Mouse (Mus musculus) midbrain, embryonic 11.5 days (tissue): Measurements from ENCODE around the gene Ndel1. TPM values are rescaled to one million over a fixed set of nuclear protein-coding genes. Genes with fewer than 3 reads are reported as not detected.

Experiments used
- polyA plus RNA-seq: library from polyadenylated mRNA; unstranded; fragments of >200 nt; fragmentation: Nextera tagmentation; extraction: Ambion mirVana; gene quantifications from 2 replicates; pipeline ENCODE4 v1.2.1, GENCODE M21; 2014

Gene Ndel1
- polyA plus RNA-seq, 1 experiment from 2014 or later, result 47.6 TPM

Other genes starting within 250 kb of the Ndel1 start
- gene Myh10, start 180.3 kb downstream of the Ndel1 start, polyA plus RNA-seq, result 139 and 141 TPM in 2 replicates
- 0.04 and 0.07 TPM in 2 replicates for gene Rnf222, start 16.7 kb upstream of the Ndel1 start, polyA plus RNA-seq
- 841 and 881 TPM in 2 replicates for gene Rpl26, start 29.7 kb upstream of the Ndel1 start, polyA plus RNA-seq
- gene Odf4, start 55.2 kb upstream of the Ndel1 start, polyA plus RNA-seq, result not detected in 2 replicates
- gene Arhgef15, start 85.6 kb upstream of the Ndel1 start, polyA plus RNA-seq, result 3.7 and 4.2 TPM in 2 replicates
- gene Slc25a35, start 96.3 kb upstream of the Ndel1 start, polyA plus RNA-seq, result 1.1 and 1.2 TPM in 2 replicates
- 54.5 and 55.3 TPM in 2 replicates for gene Rangrf, start 103.3 kb upstream of the Ndel1 start, polyA plus RNA-seq
- 31.2 and 33.0 TPM in 2 replicates for gene Pfas, start 136.6 kb upstream of the Ndel1 start, polyA plus RNA-seq
- 54.6 and 54.8 TPM in 2 replicates for gene Ctc1, start 144.1 kb upstream of the Ndel1 start, polyA plus RNA-seq
- gene Aurkb, start 173.8 kb upstream of the Ndel1 start, polyA plus RNA-seq, result 169 and 171 TPM in 2 replicates
- 8.8 and 9.8 TPM in 2 replicates for gene Borcs6, start 187.9 kb upstream of the Ndel1 start, polyA plus RNA-seq
- gene Tmem107, start 198.9 kb upstream of the Ndel1 start, polyA plus RNA-seq, result 53.5 and 57.7 TPM in 2 replicates
- gene Vamp2, start 216.6 kb upstream of the Ndel1 start, polyA plus RNA-seq, result 72.4 and 73.5 TPM in 2 replicates
- 6.0 and 7.3 TPM in 2 replicates for gene Per1, start 223.4 kb upstream of the Ndel1 start, polyA plus RNA-seq
- 0.17 and 0.33 TPM in 2 replicates for gene Hes7, start 248.5 kb upstream of the Ndel1 start, polyA plus RNA-seq